Mouse (Mus musculus): ENCODE measurements around the gene Ccdc181.

DNA sequence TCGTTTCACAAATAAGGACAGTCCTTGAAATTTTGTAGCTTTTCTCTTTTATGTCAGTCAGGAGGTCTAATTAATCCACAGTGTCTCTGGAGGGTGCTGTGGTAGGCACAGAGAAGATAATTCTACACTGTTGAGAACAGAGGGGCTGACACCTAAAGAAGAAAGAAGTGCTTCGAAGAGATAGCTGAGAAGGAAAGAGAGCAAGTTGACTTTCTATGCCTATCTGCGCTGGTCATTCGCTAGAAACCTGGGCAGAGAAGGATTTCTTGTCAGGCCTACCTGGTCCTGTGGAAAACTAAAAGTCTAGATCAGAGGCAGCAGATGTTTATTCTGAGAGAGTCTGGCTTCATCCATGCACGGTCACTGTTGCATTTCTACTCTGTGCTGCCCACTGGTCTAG, 38.7 kb downstream of the Ccdc181 start:
- TF ChIP-seq CTCF (IDR thresholded peaks at IDR 0.05; ENCODE audit: low read depth) (no peak), EP300 (IDR thresholded peaks at IDR 0.05; ENCODE audit: low read depth) (no peak)

All from liver, postnatal 0 days (tissue).